Mouse (Mus musculus): ENCODE results near the gene Rpia.

GRCm38 (mm10) chr6:70790034-70790650 lies 1.9 kb downstream of the Rpia start:
- TF ChIP-seq MAFK (IDR thresholded peaks at IDR 0.05; ENCODE audit: insufficient read depth, low read depth, low read length) (no peak), ZC3H11A (IDR thresholded peaks at IDR 0.05; ENCODE audit: borderline replicate concordance, low read depth, low read length) (no peak), CHD2 (IDR thresholded peaks at IDR 0.05; ENCODE audit: low read depth, low read length) (no peak), HCFC1 (IDR thresholded peaks at IDR 0.05; ENCODE audit: borderline replicate concordance, insufficient read depth, low read length) (no peak), ZNF384 (IDR thresholded peaks at IDR 0.05; ENCODE audit: low read depth, low read length) (no peak)
